Mouse (Mus musculus) C2C12 (cell line): ENCODE measurements around the gene Cenpw.

ENCODE experiments used
- CTCF ChIP-seq: IDR thresholded peaks from one replicate; pipeline ENCODE4 v1.5.1; 2011; ENCODE audit not compliant: control insufficient read depth, insufficient read depth, insufficient read length
- MAX ChIP-seq: IDR thresholded peaks from one replicate; pipeline ENCODE4 v1.6.1; 2011; ENCODE audit warnings: mild to moderate bottlenecking, control low read depth
- USF1 ChIP-seq: IDR thresholded peaks from one replicate; pipeline ENCODE4 v1.6.1; 2011; ENCODE audit warnings: low read depth, mild to moderate bottlenecking, control low read depth, moderate library complexity

DNA sequence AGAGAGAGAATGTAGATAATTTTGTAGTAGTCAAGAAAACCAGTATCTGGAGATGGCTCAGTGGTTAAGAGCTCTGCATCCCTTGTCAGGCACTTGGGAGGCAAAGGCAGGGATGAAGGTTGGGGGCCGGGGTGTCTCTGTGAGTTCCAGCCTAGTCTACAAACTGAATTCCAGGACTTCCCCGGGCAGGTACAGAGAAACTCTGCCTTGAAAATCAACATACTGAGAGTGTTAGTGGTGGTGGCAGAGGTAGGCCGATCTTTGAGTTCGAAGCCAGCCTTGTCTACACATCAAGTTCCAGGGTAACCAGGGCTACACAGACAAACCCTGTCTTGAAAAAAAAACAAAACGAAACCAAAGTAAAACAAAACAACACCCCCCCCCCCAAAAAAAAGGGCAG is 859 bp downstream of the Cenpw start:
- TF ChIP-seq CTCF: no peak
- TF ChIP-seq MAX: no peak
- no peak for TF ChIP-seq USF1
